37 mouse cellular contexts compared by ENCODE assay signal in genomic region chr15:78505541-78505940, GRCm38 (mm10). TPM values are rescaled to one million over a fixed set of nuclear protein-coding genes. Genes with fewer than 3 reads are reported as not detected.
"Had no signal": no experiment of that assay in that cellular context is flagged by ENCODE, and none has a peak within 500 bp of the region (broad histone marks: within the 10 kb centered on the region; RNA-seq: fewer than 3 reads in every experiment).

No protein-coding gene starts in this region.

- DNase-seq: left cerebral cortex, postnatal 4 days; liver; liver, embryonic 13.5 days; liver, postnatal 0 days; lung, adult 18-20 months; lung, adult 2 months; lung, embryonic 14.5 days; lung, postnatal 10 days; lung, postnatal 14 days; lung, postnatal 36 days; lung, postnatal 4 days; midbrain, embryonic 14.5 days had no signal

- ATAC-seq: liver, embryonic 12.5 days; liver, postnatal 0 days; lung, postnatal 0 days; midbrain, embryonic 13.5 days; midbrain, embryonic 15.5 days; midbrain, embryonic 16.5 days had no signal

RNA-seq across cellular contexts. Expression of gene Il2rb, which starts 10.5 kb away (rescaled TPM):
- polyA plus RNA-seq: limb, embryonic 10.5 days; limb, embryonic 11.5 days; midbrain, embryonic 10.5 days; midbrain, embryonic 11.5 days; midbrain, embryonic 12.5 days; midbrain, embryonic 13.5 days; neural tube, embryonic 11.5 days; neural tube, embryonic 12.5 days had no signal

RNA-seq across cellular contexts. Expression of gene Tmprss6, which starts 37.1 kb away (rescaled TPM):
- total RNA-seq: left cerebral cortex, postnatal 10 days; left cerebral cortex, postnatal 14 days; left cerebral cortex, postnatal 4 days; megakaryocyte, adult 5-6 weeks; megakaryocyte-erythroid progenitor cell, adult 5-6 weeks; midbrain, postnatal 0 days; monocyte, adult 5-6 weeks had no signal
- polyA plus RNA-seq: macrophage; neural tube, embryonic 11.5 days had no signal

RNA-seq across cellular contexts. Expression of gene Sstr3, which starts 38.9 kb away (rescaled TPM):
- total RNA-seq: megakaryocyte-erythroid progenitor cell, adult 5-6 weeks had no signal
- polyA plus RNA-seq: limb, embryonic 10.5 days; limb, embryonic 11.5 days; limb, embryonic 13.5 days; liver, adult 2 months; liver, embryonic 11.5 days; liver, embryonic 13.5 days; liver, embryonic 15.5 days; liver, postnatal 0 days; lung, embryonic 15.5 days; macrophage; midbrain, embryonic 11.5 days; myocyte had no signal
